Mouse (Mus musculus) midbrain, embryonic 14.5 days (tissue): ENCODE results near the gene Rxra. TPM values are rescaled to one million over a fixed set of nuclear protein-coding genes. Genes with fewer than 3 reads are reported as not detected.

Experiments
- ATAC-seq: fragments of 200-750 bp; cut with Nextera tagmentation; 2 replicates; pipeline ENCODE4 v1.8.0; 2017; ENCODE audit warnings: moderate number of reproducible peaks, moderate library complexity; ENCODE audit not compliant: low FRiP score, low TSS enrichment
- DNase-seq: peaks from one replicate; pipeline ENCODE4 v3.0.0-alpha.2; 2015
- H3K27ac ChIP-seq: fragments of 300-500 bp; sonication (generic); replicated peaks from 2 replicates; pipeline ENCODE4 v1.5.1; 2014; ENCODE audit warnings: mild to moderate bottlenecking, low read depth, low read length, moderate library complexity
- H3K27me3 ChIP-seq: fragments of 300-500 bp; sonication (generic); 2 replicates; pipeline ENCODE4 v1.6.1; 2014; ENCODE audit warnings: low read length, control low read depth, mixed read lengths; ENCODE audit not compliant: control insufficient read depth, insufficient read depth
- H3K36me3 ChIP-seq: fragments of 300-500 bp; sonication (generic); 2 replicates; pipeline ENCODE4 v1.6.1; 2014; ENCODE audit warnings: low read length, control low read depth; ENCODE audit not compliant: control insufficient read depth, insufficient read depth
- H3K4me1 ChIP-seq: fragments of 300-500 bp; sonication (generic); 2 replicates; pipeline ENCODE4 v1.6.1; 2014; ENCODE audit warnings: mild to moderate bottlenecking, antibody characterized with exemption, low read length, control low read depth; ENCODE audit not compliant: control insufficient read depth, insufficient read depth
- H3K4me2 ChIP-seq: fragments of 300-500 bp; sonication (generic); 2 replicates; pipeline ENCODE4 v1.6.1; 2014; ENCODE audit warnings: mild to moderate bottlenecking, low read length, moderate library complexity
- H3K4me3 ChIP-seq: fragments of 300-500 bp; sonication (generic); replicated peaks from 2 replicates; pipeline ENCODE4 v1.5.1; 2014; ENCODE audit warnings: low read depth, low read length
- H3K9ac ChIP-seq: fragments of 300-500 bp; sonication (generic); replicated peaks from 2 replicates; pipeline ENCODE4 v1.6.1; 2014; ENCODE audit warnings: mild to moderate bottlenecking, low read length, moderate library complexity
- H3K9me3 ChIP-seq: fragments of 300-500 bp; sonication (generic); 2 replicates; pipeline ENCODE4 v1.6.1; 2016; ENCODE audit warnings: low read length, control low read depth, mixed read lengths; ENCODE audit not compliant: control insufficient read depth
- WGBS: fragments of 180-500 bp; shearing (Covaris S2); extraction: QIAGEN DNeasy Blood & Tissue Kit; methylation state at CpG from one replicate; pipeline ENCODE4 v1.1.7; 2014; 5-methylcytosine and 5-hydroxymethylcytosine counted together
- polyA plus RNA-seq: library from polyadenylated mRNA; unstranded; fragments of >200 nt; fragmentation: Nextera tagmentation; extraction: Ambion mirVana; gene quantifications from 2 replicates; pipeline ENCODE4 v1.2.1, GENCODE M21; 2014

The Rxra gene
- polyA plus RNA-seq = 1.9 and 2.5 TPM in 2 replicates

GRCm38 (mm10) chr2:27676106-27676477 is at the start of gene Rxra:
Gene Rxra (plus strand): TSS chr2:27676440.
- no peaks in the 10 kb centered on the region for H3K36me3 ChIP-seq
- peak within 1 kb of the TSS; percentile 73 for H3K4me3 ChIP-seq
- H3K4me1 ChIP-seq = peaks cover 43% of the 10 kb centered on the region
- H3K27ac ChIP-seq = peak within 1 kb of the TSS; percentile 86
- no peaks in the 10 kb centered on the region for H3K9me3 ChIP-seq
- H3K9ac ChIP-seq = peak within 1 kb of the TSS; percentile 80
- no peaks in the 10 kb centered on the region for H3K27me3 ChIP-seq
- under 1% methylated on average over 16 of the region's 16 CpGs for WGBS
- ATAC-seq (no peak), DNase-seq (peak; percentile 61)
- peak within 1 kb of the TSS; percentile 68 for H3K4me2 ChIP-seq

GRCm38 (mm10) chr2:27626604-27627003 is 49.6 kb upstream of the Rxra start:
- ATAC-seq = no peak
- Histone ChIP-seq H3K9ac (no peak overlapping the region), H3K9me3 (no peaks in the 10 kb centered on the region), H3K27ac (no peak overlapping the region), H3K27me3 (no peaks in the 10 kb centered on the region), H3K36me3 (no peaks in the 10 kb centered on the region), H3K4me1 (no peaks in the 10 kb centered on the region), H3K4me3 (no peak overlapping the region), H3K4me2 (no peak overlapping the region)
- no peak for DNase-seq
- 58% methylated on average over 1 of the region's 1 CpGs for WGBS

- no peaks in the 10 kb centered on the region for H3K27me3 ChIP-seq
- no peak overlapping the region for H3K27ac ChIP-seq
- no peak for ATAC-seq
- no peak overlapping the region for H3K4me3 ChIP-seq
- no peak overlapping the region for H3K4me2 ChIP-seq
- no peak for DNase-seq
- H3K4me1 ChIP-seq = no peaks in the 10 kb centered on the region
- no peaks in the 10 kb centered on the region for H3K36me3 ChIP-seq
- no peaks in the 10 kb centered on the region for H3K9me3 ChIP-seq
- H3K9ac ChIP-seq = no peak overlapping the region
- WGBS = 86% methylated on average over 3 of the region's 3 CpGs
These were observed 45.5 kb upstream of the Rxra start for GRCm38 (mm10) chr2:27630601-27631285.

- 81% methylated on average over 2 of the region's 2 CpGs for WGBS
- Histone ChIP-seq H3K27me3 (no peaks in the 10 kb centered on the region), H3K36me3 (no peaks in the 10 kb centered on the region), H3K27ac (no peak overlapping the region), H3K9ac (no peak overlapping the region), H3K4me1 (no peaks in the 10 kb centered on the region), H3K4me3 (no peak overlapping the region), H3K4me2 (no peak overlapping the region), H3K9me3 (no peaks in the 10 kb centered on the region)
- DNase-seq = no peak
- ATAC-seq = no peak
These were observed 42.8 kb upstream of the Rxra start for GRCm38 (mm10) chr2:27633471-27633870.

GRCm38 (mm10) chr2:27634018-27634417 is 42.2 kb upstream of the Rxra start:
- Histone ChIP-seq H3K27me3 (no peaks in the 10 kb centered on the region), H3K4me2 (no peak overlapping the region), H3K4me3 (no peak overlapping the region), H3K36me3 (no peaks in the 10 kb centered on the region), H3K9ac (no peak overlapping the region), H3K9me3 (no peaks in the 10 kb centered on the region), H3K4me1 (no peaks in the 10 kb centered on the region), H3K27ac (no peak overlapping the region)
- ATAC-seq (no peak), DNase-seq (no peak)
- WGBS = 89% methylated on average over 1 of the region's 1 CpGs

- no peak overlapping the region for H3K4me2 ChIP-seq
- no peaks in the 10 kb centered on the region for H3K9me3 ChIP-seq
- ATAC-seq (no peak), DNase-seq (no peak)
- H3K27ac ChIP-seq = no peak overlapping the region
- no peaks in the 10 kb centered on the region for H3K27me3 ChIP-seq
- H3K9ac ChIP-seq = no peak overlapping the region
- H3K4me3 ChIP-seq = no peak overlapping the region
- no peaks in the 10 kb centered on the region for H3K4me1 ChIP-seq
- no peaks in the 10 kb centered on the region for H3K36me3 ChIP-seq
- WGBS = 80% methylated on average over 13 of the region's 13 CpGs
These were observed 41.0 kb upstream of the Rxra start for GRCm38 (mm10) chr2:27635147-27635738.

GRCm38 (mm10) chr2:27636796-27637195 is 39.4 kb upstream of the Rxra start:
- Histone ChIP-seq H3K4me2 (no peak overlapping the region), H3K4me1 (0 out of 2 replicates have a peak, but pooled peaks cover 4% of the 10 kb centered on the region), H3K27me3 (no peaks in the 10 kb centered on the region), H3K36me3 (no peaks in the 10 kb centered on the region), H3K27ac (no peak overlapping the region), H3K4me3 (no peak overlapping the region), H3K9ac (no peak overlapping the region), H3K9me3 (no peaks in the 10 kb centered on the region)
- ATAC-seq (no peak), DNase-seq (no peak)
- WGBS = 86% methylated on average over 1 of the region's 1 CpGs

- no peaks in the 10 kb centered on the region for H3K36me3 ChIP-seq
- H3K4me2 ChIP-seq = no peak overlapping the region
- H3K9me3 ChIP-seq = no peaks in the 10 kb centered on the region
- H3K9ac ChIP-seq = no peak overlapping the region
- no peak overlapping the region for H3K27ac ChIP-seq
- DNase-seq (no peak), ATAC-seq (no peak)
- H3K27me3 ChIP-seq = no peaks in the 10 kb centered on the region
- H3K4me1 ChIP-seq = 0 out of 2 replicates have a peak, but pooled peaks cover 4% of the 10 kb centered on the region
- no peak overlapping the region for H3K4me3 ChIP-seq
- WGBS = 91% methylated on average over 8 of the region's 8 CpGs
These were observed 38.9 kb upstream of the Rxra start for GRCm38 (mm10) chr2:27637281-27637896.
